Mouse (Mus musculus): ENCODE results near the gene Hdac1.

The Hdac1 gene

DNA sequence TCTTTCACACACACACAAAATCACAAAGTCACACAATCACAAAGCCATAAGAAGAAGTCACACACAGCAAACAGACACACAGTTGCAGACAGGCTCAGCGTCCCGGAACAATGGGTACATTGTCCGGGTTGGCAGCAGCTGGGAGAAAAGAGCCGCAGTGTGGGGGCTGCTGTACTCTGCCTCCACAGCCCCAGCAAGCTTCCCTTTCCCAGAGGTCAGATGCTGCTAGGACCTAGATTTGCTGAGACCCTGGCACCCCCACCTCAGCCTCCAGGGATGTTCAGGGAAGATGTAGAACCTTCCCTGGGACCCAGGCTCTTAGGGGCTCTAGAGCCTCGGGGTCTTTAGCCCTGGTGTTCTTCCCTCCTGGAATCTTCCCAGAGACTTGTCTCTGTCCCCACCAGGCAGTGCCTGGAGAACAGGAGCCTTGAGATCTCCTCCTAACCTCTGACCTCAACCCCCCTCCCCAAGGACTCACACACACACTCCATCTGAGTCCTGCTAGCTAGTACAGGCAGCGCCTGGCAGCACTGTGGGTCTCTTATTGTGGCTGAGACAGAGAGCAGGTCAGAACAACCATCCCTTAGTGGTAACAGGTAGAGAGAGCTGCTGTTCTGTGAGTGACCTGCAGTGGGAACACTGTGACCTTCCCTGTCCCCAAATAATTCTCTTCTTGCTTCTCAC lies 31.0 kb downstream of the Hdac1 start:
- no peak for DNase-seq (ENCODE audit: low spot score in 2 of 2)

DNA sequence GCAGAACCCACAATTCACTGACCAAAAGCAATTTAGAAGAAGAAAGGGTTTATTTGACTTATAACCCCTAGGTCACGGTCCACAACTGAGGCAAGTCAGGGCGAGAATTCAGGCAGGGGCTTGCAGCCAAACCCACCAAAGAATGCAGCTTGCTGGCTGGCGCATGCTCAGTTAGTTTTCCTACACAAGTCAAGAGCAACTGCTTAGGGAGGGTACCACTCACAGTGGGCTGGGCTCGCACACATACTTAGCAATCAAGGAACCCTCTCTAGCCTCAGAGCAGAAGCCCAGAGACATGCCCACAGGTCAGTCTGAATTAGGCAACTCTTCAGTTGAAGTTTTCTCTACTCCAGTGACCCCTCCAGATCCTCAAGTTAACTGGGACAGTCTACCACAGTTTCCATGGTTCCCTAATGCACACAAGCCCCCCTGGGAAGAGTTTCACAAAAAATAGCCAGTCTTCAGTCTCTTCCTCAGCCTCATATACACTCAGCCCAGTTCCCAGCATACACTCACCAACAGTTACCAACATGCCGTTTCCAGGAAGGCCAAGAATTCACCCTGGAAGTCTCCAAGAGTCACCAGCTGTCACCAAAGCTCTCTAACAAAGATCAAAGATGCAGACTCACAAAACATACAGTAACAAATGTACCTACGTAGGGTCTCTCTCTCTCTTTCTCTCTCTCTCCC lies 31.6 kb downstream of the Hdac1 start:
- DNase-seq (ENCODE audit: low spot score in 2 of 2) = no peak

DNA sequence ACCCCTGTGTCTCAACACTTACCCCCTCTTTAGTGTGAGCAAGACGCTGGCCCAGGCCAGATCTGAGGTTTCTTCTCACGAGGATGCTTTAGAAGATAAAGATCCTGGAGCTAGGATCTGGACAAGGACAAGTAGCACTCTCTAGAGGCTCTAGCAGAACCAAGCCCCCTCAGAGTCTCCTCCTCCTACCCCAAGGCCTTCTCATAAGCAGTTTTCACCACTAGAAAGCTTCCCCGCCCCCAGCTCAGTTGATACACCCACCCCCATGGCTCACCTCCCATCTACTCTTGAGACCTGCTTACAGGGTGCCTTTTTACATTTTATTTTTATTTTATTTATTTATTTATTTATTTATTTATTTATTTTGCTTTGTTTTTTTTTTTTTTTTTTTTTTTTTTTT lies 32.9 kb downstream of the Hdac1 start:
- DNase-seq (ENCODE audit: low spot score in 2 of 2) = no peak

DNA sequence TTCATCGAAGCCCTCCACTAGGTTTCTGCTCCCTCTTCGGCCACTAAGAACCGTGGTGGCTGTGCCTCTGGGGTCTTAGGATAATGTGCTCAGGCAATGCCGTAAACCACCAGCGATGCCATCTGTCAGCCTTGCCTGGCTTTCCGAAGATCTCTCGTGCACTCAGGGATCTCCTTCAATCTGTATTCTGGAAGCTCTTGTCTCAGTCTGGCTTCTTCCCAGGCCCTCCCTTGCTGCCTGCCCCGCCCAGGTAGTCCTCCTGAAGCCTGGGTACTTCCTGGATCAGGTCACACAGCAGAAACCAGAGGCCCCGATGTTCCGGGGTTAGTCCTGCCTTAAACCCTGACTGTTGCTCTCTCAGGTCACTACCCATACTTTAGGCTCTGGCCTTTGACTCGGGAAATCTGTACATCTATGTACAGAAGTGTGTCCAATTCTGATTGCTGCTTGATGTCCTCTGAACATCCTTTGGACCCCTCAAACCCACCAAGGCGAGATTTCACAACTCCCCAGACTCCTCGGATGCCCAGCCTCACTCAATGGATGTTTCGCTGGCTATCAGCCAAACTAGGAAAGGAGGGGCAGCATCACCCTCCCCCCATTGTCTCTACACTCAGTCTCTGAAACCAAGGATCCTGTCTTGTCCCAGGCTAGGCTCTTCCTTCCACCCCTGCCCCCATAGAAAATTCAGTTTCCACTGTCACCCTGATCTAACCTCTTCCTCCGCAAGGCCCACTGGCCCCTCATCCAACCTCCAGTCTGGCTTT lies 33.5 kb downstream of the Hdac1 start:
- peak in 1 of 2 experiments; percentile 25 for DNase-seq (ENCODE audit: low spot score in 2 of 2)

DNA sequence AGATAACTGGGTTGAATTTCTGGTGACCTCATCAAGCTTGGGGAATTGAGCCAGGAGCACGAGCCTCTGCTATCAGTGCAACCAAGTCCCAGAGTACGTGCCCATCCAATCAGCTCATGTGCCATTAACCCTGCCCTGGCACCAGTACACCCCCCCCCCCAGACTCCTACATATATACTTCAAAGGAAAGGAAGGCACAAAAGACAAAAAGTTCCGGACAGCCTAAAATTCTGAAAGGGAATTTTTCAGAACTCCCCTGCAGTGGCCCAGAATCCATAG lies 34.3 kb downstream of the Hdac1 start:
- no peak for DNase-seq (ENCODE audit: low spot score in 2 of 2)

DNA sequence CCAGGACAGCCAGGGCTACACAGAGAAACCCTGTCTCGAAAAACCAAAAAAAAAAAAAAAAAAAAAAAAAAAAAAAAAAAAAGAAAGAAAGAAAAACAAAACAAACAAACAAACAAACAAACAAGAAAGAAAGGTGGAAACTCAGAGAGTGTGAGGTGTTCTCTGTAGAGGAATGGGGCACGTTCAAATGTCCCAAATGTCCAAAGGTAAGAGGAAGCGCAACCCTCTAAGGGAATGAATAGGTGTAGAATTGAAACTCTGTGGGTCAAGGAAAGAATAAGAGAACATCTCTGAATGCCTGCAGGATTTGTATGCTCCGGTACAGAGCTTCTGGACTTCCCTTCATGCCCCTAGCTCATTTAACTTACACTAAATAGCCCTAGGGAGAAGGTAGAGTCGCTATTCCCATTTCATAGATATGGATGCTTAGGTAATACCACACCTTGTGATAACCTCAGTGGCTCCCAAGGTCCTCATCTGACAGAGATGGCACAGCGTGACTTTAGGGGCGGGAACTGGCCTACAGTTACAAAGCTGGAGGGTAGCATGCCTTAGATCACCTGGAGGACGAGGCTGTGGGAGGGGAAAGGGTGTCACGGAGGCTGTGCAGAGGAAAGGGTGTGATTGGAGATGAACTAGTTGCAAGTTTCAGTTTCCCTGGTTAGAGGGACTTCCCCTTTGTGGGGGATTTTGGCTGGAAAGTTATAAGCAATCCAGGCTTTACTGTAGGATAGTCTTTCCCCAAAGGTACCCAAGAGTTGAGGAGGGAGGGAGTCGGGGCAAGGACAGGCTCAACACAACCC lies 34.9 kb downstream of the Hdac1 start:
- DNase-seq (ENCODE audit: low spot score in 2 of 2) = no peak

DNA sequence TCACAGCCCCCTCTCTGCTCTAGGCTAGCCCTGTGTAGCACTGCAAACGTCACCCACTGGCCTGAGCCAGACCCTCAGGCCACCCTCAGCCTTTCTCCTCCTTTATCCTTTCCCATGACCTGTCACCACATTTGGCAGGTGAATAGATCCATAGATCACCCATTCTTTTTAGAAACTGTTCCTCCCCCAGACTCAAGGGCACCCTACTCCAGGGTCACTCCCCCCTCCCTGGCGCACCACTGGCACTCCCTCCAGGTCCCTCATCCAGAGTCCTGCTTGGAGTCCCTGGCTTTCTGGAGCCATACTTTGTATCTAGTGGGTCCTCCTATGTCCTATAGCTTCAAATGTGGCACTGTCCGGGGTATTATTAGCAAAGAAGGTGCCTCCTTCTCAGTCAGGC lies 37.0 kb downstream of the Hdac1 start:
- DNase-seq (ENCODE audit: low spot score in 2 of 2) = no peak

DNA sequence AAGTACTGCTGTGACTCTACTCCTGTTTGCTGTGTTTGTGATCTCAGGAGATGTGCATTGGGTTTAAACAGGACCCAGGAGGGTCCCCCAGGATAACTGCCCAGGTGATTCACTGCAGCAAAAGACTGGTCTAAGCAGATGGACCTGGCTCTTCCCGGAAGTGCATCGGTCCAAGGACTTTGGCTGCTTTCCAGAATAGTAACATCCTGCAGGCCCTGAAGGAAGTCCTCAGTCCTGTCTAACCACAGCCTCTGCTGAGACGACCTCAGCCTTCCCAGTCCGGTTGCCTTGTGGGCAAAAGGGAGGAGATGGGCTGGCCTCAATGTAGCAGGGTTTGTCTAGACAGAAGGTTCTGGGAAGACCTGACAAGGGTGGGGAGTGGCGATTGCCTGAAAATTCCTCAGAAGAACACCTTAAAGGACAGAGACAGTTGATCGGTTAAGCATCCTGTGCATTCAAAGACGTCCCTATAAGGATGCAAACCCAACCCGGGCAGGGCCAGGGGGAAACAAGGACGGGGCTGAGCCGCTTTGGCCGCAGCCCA lies 39.5 kb downstream of the Hdac1 start:
- no peak for DNase-seq (ENCODE audit: low spot score in 2 of 2)

DNA sequence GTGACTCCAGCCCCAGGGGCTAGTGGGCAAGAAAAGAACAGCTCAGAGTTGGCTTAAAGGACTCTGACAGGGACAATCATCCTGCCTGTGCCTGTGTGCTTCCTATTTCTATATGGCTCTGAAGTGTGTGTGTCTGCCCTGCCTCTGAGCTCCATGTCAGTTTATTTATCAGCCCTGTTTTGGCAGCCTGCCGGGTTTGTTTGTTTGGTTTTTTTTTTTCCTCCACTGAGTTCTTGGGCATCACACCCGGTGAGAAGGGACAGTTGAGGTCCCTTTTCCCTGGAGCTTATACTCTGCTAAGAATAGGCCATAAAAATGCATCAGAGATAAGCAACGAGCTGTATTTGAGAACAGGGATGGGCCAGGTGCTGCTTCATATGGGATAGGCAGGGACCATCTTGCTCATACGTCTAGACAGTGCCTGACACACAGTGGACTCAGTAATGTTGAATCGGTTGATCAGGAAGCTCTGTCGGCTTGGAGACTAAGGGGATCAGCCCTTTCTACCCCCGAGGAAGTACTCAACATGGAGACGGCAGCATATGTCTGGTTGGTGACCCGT lies 40.1 kb downstream of the Hdac1 start:
- DNase-seq (ENCODE audit: low spot score in 2 of 2) = no peak

DNA sequence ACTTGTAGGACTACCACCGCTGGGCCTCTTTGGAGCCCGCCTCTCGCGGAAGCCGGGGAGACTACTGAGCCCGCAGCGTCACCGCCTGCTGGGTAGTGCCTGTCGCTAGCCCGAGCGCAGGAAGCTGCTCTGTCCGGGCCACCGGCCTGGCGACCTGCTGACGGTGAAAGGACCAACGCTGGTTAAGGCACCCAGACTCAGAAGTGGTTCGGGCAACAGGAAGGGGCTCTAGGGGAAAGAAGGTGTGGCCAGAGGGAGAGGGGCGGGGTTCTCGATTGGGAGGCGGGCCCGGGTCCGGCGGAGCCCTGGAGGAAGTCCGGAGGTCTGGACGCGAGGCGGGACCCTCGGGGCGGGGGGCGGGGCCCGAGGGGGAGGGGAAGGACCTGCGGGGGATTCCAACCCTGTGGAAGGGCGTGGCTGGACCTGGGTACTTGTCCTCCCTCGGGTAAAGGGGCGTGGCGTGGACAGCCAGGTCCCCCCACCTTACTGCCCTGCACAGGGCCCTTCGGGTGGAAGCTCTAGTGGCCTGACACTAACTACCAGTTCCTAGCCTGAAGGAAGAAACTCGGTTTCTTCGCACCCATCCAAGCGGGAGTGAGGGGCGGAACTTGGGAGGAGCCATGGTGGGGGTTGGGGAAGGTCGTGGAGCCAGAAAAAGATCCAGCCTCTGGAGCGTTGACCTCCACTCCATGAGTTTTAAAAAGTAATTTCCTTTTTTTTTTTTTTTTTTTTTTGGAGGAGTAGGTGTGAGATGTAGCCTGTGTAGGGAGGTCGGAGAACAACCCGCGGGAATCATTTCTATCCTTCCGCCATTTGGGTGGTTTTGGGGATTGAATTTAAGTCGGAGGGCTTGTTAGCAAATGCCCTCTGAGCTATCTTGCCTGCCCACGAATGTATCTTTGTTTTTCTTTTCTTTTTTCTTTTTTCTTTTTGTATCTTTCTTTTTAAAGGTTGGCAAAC lies 41.6 kb downstream of the Hdac1 start:
- peak; percentile 61 to 72 for DNase-seq (ENCODE audit: low spot score in 2 of 2)

DNA sequence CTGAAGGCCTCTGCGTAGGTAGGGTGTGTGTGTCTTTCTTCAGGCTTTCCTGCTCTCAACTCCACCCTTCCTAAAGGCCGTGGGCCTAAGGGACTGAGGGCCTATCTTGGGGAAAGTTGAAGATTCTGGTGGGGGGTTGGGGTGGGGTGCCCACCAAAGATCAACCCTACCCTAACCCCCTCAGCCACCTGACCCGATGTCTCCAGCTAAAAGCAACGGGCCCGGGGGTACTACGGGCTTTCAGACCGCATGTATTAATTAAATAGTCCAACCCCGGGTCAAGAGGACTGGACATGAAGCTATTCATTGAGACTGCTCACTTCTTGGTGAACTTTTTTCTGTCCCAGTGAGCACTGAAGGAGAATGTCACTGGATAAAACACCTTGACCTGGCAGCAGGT lies 42.5 kb downstream of the Hdac1 start:
- DNase-seq (ENCODE audit: low spot score in 2 of 2) = no peak

DNA sequence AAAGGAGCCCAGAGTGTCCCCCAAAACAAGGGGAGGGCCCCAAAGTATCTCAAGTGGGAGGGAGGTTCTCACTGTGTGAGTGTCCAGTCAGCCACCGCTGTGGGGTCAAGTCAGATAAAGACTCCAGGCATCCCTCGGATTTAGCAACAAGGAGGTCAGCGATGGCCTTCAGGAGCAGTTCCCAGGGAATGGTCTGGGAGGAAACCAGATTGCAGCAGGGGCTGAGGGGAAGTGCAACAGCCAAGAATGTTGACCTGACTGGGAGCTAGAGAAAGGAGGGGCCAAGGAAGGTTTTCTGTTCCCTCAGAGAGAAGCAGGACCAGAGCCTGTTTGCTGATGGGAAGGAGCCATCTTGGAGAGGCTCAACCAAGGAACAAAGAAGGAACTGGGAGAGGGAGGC lies 43.6 kb downstream of the Hdac1 start:
- DNase-seq (ENCODE audit: low spot score in 2 of 2) = no peak

DNA sequence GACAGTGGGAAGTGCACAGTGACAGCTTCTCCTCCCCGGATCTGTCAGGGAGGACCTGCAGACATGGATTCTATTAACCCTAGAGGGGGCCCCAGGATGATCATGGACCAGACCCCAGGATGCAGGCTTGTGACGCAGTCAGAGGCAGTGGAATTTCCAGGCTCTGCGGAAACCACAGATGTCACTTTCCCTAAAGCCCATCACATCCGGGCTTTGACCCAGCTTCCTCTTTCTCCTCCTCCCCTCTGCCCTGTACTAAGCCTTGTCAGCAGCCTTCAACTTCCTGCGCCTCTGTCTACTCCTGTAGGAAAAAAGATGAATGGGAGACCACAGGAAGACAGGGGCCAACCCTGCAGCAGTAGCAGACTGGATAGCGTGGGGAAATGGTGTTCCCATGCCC lies 45.9 kb downstream of the Hdac1 start:
- DNase-seq (ENCODE audit: low spot score in 2 of 2) = no peak

DNA sequence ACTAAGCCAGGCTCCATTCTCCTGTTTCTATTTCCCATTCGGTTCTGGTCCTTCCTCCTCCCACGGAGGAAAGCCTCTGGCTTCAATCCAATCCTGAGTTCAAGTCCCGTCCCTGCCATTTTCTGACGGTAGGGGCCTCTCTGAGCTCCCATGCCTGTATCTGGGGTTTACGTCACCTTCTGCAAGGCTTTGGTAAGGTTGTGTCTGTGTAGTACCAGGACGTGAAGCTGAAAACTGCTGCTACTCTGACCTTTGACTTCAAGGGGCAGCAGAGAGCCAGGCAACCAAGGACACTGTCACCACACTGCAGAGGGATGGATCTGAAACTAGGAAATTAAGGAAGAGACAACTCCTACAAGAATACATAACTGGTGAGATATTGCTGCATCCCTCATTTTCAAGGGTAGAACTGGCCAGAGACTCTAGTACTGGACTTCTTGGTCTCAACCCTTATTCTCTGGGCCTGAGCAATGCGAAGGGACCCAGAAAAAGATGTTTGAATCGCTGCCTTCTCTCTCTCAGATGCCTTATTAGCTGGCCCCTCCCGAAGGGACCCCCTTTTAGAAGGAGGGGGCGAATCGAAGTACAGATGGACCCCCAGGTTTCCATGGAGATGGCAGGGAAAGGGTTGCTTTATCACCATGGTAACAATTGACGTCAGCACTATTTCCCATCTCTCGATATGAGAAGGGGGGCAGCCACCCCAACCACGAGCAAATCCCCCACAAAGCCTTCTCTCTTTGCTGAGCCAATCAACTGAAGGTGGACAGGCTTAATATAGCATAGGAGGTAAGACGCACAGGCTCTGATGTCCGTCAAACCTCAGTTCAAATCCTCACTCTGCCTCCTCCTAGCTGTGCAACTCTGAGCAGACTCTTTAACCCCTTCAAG lies 46.6 kb downstream of the Hdac1 start:
- DNase-seq (ENCODE audit: low spot score in 2 of 2) = no peak

DNA sequence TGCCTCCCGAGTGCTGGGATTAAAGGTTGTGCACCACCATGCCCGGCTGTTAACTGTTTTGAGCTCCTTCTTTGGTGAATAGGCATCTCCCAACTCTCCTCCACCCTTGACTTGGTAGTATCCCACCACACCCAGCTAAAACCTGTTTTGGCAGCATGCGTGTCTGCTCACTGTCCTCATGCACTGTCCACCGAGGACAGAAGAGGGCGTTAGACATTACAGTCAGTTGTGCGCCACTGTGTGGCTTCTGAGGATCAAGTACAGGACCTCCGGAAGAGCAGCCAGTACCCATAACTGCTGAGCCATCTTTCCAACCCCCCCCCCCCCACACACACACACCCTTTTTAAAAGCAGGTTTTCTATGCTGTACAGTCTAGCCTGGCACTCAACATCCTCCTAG lies 47.8 kb downstream of the Hdac1 start:
- DNase-seq (ENCODE audit: low spot score in 2 of 2) = no peak

DNA sequence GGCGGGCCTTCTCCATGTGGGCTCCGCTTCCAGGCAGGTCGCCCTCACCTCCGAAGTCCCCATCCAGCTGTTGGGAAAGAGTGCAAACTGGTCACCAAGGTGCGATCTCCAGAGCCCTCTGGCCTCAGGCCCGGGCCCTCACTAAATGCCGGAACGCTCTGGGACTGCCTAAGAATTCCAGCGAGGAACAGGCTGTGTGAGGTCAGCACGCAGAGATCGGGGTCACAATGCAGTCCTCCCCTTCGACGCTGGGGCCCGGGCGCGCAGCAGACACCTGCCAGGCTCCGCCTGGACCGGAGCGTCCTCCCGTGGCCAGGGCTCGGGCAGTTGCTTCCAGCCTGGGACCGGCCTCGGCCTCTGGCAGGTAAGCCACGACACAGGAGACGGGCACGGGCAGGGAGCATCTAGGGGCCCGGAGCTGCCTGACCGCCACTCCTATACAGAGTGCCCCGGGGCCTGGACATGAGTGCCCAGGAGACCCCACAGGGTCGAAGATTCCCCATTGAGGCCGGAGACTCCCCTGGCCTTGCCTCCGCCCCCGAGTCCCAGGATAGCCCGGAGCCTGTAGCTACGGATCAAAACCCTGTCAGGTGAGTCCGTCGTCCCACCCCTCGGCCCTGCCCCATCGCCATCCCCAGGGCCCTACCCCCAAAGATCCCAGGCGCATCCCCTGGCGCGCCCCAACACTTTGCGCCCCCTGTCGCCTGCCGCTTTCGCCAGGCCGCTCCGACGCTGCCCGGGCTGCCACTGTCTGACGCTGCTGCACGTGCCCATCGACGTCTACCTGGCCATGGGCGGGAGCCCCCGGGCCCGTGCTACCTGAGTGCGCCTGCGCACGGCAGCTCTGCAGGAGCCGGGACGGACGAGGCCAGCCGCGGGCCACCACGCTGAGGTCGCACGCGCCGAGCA lies 51.3 kb downstream of the Hdac1 start, which contains the start of the genes Tssk3 and Fam229a:
Tssk3 (minus strand) TSS at position 51 of the 909 bp plus-strand sequence.
Fam229a (plus strand) TSS at position 219 of the 909 bp plus-strand sequence.
- DNase-seq (ENCODE audit: low spot score in 2 of 2) = peak in 1 of 2 experiments; percentile 43

DNA sequence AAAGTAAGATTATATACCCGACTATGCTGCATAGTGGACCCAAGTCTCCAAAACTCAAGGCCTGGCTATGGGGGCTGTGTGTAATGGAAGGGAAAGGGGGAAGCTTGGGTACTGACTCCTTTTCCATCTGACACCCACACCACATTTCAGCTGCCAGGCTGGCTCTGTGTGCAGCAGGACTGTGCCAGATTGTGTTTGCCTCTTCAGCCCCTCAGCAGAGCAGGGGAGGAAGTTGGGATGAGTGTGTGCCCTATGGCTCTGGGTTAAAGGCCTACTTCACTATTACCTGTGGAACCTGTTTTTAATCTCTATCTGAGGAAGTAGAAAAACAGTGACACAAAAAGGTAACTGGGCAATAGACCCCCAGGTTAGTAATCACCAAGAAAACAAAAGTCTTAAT lies 61.4 kb downstream of the Hdac1 start:
- DNase-seq (ENCODE audit: low spot score in 2 of 2) = no peak

DNA sequence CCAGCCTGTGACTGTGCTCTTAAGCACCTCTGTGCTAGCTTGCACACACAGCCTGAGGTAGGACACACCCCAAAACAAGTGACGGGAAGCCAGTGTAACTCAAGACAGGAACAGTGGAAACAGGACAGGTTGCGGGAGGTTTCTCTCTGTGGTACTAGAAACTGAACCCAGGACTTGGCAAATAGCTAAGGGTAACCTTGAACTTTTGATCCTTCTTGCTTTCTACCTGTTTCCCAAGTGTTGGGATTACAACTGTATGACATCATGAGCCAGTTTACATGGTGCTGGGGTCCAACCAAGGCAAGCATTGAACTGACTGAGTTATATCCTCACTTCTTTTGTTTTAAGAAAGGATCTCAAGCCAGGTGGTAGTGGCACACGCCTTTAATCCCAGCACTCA lies 62.6 kb downstream of the Hdac1 start:
- no peak for DNase-seq (ENCODE audit: low spot score in 2 of 2)
